Mouse (Mus musculus): ENCODE measurements around the gene Ifi47. TPM values are rescaled to one million over a fixed set of nuclear protein-coding genes. Genes with fewer than 3 reads are reported as not detected.

The Ifi47 gene
- polyA plus RNA-seq, 1 experiment: 0.63 TPM

DNA sequence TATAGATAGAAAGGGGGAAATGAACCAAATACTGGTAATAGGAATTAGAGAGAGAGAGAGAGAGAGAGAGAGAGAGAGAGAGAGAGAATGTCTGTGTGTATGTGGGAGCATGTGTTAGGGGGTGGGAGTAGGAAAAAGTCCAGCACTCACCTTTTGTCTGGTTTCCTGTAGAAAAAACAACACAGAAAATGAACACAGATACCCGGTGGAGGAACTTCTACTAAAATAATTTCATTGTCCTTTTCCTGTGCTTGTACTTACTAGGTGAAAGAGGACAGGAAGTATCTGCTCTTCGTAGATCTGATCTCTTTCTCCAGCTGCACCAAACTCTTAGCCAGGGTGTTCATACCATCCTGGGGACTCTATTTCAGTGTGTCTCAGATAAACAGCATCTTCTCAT is 37.8 kb downstream of the Ifi47 start:
- TF ChIP-seq POLR2A (IDR thresholded peaks at IDR 0.05; ENCODE audit: borderline replicate concordance, extremely low read depth, insufficient read depth, insufficient read length, poor library complexity, severe bottlenecking) (no peak), CTCF (IDR thresholded peaks at IDR 0.05; ENCODE audit: borderline replicate concordance, extremely low read depth, insufficient read depth, insufficient read length) (no peak)
- no peak for DNase-seq (ENCODE audit: low read depth)

DNA sequence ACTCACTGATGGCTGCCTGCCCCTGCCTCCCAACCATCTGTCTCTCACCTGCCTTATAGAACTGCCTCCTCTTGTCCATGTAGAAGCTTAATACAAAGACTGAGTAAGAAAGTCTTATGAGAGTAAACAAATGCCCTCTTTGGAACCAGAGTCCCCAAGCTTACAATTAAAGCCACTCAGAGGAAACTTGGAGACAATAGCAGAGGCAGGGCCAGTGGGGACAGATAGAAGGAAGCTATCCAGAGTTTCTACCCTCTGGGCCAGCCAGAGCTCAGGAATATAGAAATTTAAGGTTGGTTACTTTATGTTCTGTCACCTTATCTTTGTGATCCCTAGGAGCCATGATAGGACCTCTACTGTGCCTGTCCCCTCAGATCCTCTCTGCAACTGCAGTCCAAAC is 38.4 kb downstream of the Ifi47 start, which contains the start of gene Olfr1396:
Gene Olfr1396, minus strand, starts transcription at position 101 of the 400 bp plus-strand sequence.
- TF ChIP-seq CTCF (IDR thresholded peaks at IDR 0.05; ENCODE audit: borderline replicate concordance, extremely low read depth, insufficient read depth, insufficient read length): no peak
- TF ChIP-seq POLR2A (IDR thresholded peaks at IDR 0.05; ENCODE audit: borderline replicate concordance, extremely low read depth, insufficient read depth, insufficient read length, poor library complexity, severe bottlenecking): no peak
- no peak for DNase-seq (ENCODE audit: low read depth)

DNA sequence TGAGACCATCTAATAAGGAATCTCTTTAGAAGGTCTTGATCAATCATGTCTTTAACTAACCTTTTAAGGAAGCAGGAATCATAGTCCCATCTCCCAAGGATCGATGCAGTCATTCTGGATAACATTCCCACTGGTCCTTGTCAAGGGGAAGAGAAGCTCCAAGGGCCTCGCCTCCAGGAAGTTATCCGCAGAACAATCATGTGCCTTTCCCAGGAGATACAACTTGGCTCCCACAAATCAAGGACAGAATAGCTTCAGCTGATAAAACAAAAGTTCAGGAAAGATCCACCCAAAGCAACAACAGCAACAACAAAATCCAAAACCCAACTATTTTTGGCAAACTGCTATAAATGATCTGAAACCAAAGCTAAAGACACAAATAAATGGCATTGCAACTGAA is 43.2 kb downstream of the Ifi47 start:
- DNase-seq (ENCODE audit: low read depth): no peak
- TF ChIP-seq POLR2A (IDR thresholded peaks at IDR 0.05; ENCODE audit: borderline replicate concordance, extremely low read depth, insufficient read depth, insufficient read length, poor library complexity, severe bottlenecking): no peak
- no peak for TF ChIP-seq CTCF (IDR thresholded peaks at IDR 0.05; ENCODE audit: borderline replicate concordance, extremely low read depth, insufficient read depth, insufficient read length)

DNA sequence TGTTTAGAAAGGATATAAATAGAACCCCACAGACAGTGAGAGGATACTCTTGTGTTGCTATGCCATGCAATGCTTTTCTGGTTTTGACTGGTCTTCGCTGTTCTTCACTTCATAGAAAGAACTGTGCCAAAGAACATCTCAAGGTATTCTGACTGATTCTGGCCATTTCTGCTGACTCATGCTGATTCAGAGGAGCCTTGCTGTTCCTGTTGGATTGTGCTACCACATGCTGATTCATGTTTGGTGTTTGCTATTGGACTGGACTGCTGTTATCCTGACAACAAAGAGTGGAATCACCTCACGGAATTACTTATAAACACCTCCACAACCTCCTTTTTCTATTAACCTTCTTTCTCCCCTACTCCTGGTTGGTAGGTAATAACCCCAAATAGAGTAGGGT is 47.8 kb downstream of the Ifi47 start:
- no peak for DNase-seq (ENCODE audit: low read depth)
- TF ChIP-seq POLR2A (IDR thresholded peaks at IDR 0.05; ENCODE audit: borderline replicate concordance, extremely low read depth, insufficient read depth, insufficient read length, poor library complexity, severe bottlenecking): no peak
- no peak for TF ChIP-seq CTCF (IDR thresholded peaks at IDR 0.05; ENCODE audit: borderline replicate concordance, extremely low read depth, insufficient read depth, insufficient read length)

DNA sequence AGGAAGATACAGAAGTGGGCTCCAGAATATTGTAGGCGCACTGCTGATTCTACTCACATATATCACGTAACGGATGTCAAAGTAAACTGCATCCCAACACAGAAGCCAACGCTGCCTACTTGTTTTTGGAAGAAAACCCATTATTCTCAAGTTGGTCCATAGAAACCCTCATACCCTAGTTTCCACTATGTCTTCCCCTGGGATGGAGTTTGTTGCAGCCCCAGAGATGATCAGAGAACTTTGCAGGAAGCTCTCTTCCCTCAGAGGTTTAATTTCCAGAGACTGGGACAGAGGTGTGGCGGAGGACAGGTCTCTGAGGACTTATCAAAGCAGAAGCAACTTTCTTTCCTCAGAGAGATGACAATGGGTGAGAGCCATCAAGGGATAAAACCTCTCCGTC is 65.6 kb downstream of the Ifi47 start, which contains the start of gene Olfr1395:
Gene Olfr1395, plus strand, starts transcription at position 301 of the 400 bp plus-strand sequence.
- no peak for TF ChIP-seq CTCF (IDR thresholded peaks at IDR 0.05; ENCODE audit: borderline replicate concordance, extremely low read depth, insufficient read depth, insufficient read length)
- DNase-seq (ENCODE audit: low read depth): no peak

Other genes starting within 250 kb of the Ifi47 start
- gene Gm12184, start 249.9 kb upstream of the Ifi47 start, polyA plus RNA-seq (2012; rRNA removed): 34.5 and 47.1 TPM in 2 replicates
- 1.2 and 1.9 TPM in 2 replicates for gene Irgm1, start 204.9 kb upstream of the Ifi47 start, polyA plus RNA-seq (2012; rRNA removed)
- gene Gm5431, start 174.4 kb upstream of the Ifi47 start, polyA plus RNA-seq (2012; rRNA removed): 0.10 and 0.23 TPM in 2 replicates
- 0.79 and 0.81 TPM in 2 replicates for gene Psme2b, start 130.4 kb upstream of the Ifi47 start, polyA plus RNA-seq (2012; rRNA removed)
- 0.03 TPM in 1 of 2 replicates, not detected in the other for gene Olfr56, start 97.7 kb upstream of the Ifi47 start, polyA plus RNA-seq (2012; rRNA removed)
- 0.10 and 0.15 TPM in 2 replicates for gene 9930111J21Rik1, start 97.2 kb upstream of the Ifi47 start, polyA plus RNA-seq (2012; rRNA removed)
- 0.04 TPM in 1 of 2 replicates, not detected in the other for gene Gm12185, start 84.4 kb upstream of the Ifi47 start, polyA plus RNA-seq (2012; rRNA removed)
- gene Tgtp1, start 82.4 kb upstream of the Ifi47 start, polyA plus RNA-seq (2012; rRNA removed): 0.07 and 0.13 TPM in 2 replicates
- 0.18 and 0.42 TPM in 2 replicates for gene 9930111J21Rik2, start 25.3 kb upstream of the Ifi47 start, polyA plus RNA-seq (2012; rRNA removed)
- gene Tgtp2, start 12.4 kb upstream of the Ifi47 start, polyA plus RNA-seq (2012; rRNA removed): 0.11 TPM in 1 of 2 replicates, not detected in the other
- gene Olfr1396, start 38.3 kb downstream of the Ifi47 start, polyA plus RNA-seq (2012; rRNA removed): not detected in 2 replicates
- not detected in 2 replicates for gene Olfr1395, start 65.7 kb downstream of the Ifi47 start, polyA plus RNA-seq (2012; rRNA removed)
- gene Olfr1394, start 77.8 kb downstream of the Ifi47 start, polyA plus RNA-seq (2012; rRNA removed): not detected in 2 replicates
- gene Btnl9, start 110.6 kb downstream of the Ifi47 start, polyA plus RNA-seq (2012; rRNA removed): 0.06 and 0.16 TPM in 2 replicates
- 23.8 and 34.9 TPM in 2 replicates for gene Zfp62, start 126.7 kb downstream of the Ifi47 start, polyA plus RNA-seq (2012; rRNA removed)
- gene Mgat1, start 167.6 kb downstream of the Ifi47 start, polyA plus RNA-seq (2012; rRNA removed): 60.6 and 65.9 TPM in 2 replicates
- gene Olfr1393, start 201.7 kb downstream of the Ifi47 start, polyA plus RNA-seq (2012; rRNA removed): 0.19 and 0.26 TPM in 2 replicates
- 0.26 and 0.29 TPM in 2 replicates for gene Olfr1392, start 208.7 kb downstream of the Ifi47 start, polyA plus RNA-seq (2012; rRNA removed)
- not detected in 2 replicates for gene Olfr10, start 228.2 kb downstream of the Ifi47 start, polyA plus RNA-seq (2012; rRNA removed)
- gene Olfr1391, start 246.2 kb downstream of the Ifi47 start, polyA plus RNA-seq (2012; rRNA removed): not detected in 2 replicates